Mouse (Mus musculus) mature B cell (primary cell): ENCODE results near the gene Gm49721.
"Not testable (repeated sequence)": the region's sequence is repeated elsewhere in the genome, so short reads cannot be mapped to it uniquely, and the experiment has no call there.

Experiments used
- in situ Hi-C: fragments of 300-500 bp; cut with MboI; formaldehyde crosslinking; loops from 2 replicates; pipeline ENCODE4 v1.14.3; 2019

Gm49721 gene

DNA sequence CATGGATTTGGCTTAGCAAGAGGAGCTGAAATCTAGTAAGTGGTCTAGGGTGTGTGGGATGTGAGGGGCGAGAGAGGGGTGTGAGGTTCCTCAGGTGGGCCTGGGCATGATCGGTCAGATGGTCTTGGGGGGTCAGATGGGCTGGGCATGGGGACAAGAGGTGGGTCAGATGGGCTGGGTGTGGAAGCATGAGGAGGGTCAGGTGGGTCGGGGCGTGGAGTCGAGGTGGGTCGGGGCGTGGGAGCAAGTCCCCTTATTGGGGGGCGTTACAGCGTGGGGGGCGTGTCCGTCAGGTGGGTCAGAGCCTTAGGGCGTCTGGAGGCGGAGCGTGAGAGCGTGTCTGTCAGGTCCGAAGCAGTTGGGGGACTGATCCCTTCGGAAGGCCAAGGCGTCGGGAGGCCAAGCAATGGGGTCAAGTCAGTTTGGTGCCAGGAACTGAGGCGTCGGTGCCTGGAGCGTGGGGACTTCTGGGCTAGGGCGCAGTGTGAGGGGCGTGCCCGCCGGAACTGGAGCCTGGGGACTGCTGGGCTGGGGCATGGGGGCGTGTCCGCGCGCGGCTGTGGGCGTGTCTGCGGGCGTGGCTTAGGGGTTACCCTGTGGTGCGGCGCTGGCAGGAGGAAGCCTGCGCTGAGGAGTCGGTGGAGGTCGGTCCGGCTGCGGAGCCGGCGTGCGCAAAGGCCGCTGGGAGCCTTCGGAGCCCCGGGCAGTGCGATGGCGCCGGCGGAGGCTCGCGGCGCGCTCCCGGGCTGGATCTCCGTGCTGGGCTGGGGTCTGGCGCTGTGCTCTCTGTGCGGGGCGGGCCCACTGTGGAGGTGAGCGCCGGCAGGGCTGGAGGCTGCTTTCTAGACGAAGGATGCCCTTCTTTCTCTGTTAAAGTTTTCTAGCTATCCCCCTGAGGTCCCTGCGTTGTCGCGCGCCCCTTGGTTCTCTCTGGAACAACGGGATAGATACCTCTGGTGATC lies at the start of gene Gm49721:
TSS of gene Gm49721 (plus strand) at position 618 of the 962 bp plus-strand sequence.
- in situ Hi-C loops = not testable (repeated sequence)

DNA sequence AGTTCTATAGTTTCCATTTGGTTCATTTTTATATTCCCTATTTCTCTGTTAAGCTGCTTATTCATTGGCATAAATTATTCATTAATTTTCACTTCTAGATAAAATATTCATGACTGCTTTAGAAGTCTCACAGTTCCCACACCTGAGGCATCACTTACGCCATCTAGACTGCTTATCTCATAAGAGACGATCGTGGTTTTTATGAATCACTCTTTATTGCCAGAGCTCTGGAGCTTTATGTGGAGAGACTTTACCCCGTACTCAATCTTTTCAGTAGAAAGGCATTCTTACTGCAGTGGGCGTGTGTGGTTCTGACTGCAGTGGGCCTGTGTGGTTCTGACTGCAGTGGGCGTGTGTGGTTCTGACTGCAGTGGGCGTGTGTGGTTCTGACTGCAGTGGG lies 47.1 kb upstream of the Gm49721 start:
- in situ Hi-C loops = not testable (repeated sequence)

DNA sequence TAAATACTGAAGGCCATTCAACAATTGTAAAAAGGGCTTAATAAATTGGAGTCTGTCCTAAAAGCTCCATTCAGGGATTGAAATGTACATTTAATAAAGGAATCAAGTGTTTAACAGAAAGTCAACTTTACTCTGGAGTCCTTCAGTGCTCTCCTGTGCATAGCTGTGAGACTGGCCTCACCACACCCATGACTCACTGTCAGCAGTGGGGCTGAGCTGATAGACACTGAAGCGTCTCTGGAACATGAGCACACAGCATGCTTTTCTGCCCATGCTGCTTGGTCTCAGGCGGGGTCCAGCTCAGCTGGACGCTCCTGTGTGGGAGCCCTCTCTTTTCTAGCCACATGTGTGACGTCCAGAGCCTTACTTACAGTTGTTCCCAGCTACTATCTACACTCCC lies 36.1 kb upstream of the Gm49721 start:
- in situ Hi-C loops = not testable (repeated sequence)

DNA sequence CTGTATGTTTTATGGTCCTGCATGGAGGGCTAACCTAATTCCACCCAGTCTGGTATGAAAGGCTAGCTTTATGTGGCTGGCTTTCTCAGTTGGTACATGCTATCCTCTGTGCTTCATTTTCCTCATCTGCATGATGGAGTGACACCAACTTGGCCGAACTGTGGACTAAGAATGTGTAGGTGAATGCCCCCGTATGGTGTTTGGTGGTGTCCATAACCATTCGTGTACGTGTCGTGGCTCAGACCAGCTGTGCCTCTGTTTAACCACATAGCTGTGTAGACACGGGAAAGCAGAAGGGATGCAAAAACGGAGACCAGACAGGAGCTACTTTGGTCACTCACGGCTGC lies 31.1 kb upstream of the Gm49721 start:
- in situ Hi-C loops = not testable (repeated sequence)

DNA sequence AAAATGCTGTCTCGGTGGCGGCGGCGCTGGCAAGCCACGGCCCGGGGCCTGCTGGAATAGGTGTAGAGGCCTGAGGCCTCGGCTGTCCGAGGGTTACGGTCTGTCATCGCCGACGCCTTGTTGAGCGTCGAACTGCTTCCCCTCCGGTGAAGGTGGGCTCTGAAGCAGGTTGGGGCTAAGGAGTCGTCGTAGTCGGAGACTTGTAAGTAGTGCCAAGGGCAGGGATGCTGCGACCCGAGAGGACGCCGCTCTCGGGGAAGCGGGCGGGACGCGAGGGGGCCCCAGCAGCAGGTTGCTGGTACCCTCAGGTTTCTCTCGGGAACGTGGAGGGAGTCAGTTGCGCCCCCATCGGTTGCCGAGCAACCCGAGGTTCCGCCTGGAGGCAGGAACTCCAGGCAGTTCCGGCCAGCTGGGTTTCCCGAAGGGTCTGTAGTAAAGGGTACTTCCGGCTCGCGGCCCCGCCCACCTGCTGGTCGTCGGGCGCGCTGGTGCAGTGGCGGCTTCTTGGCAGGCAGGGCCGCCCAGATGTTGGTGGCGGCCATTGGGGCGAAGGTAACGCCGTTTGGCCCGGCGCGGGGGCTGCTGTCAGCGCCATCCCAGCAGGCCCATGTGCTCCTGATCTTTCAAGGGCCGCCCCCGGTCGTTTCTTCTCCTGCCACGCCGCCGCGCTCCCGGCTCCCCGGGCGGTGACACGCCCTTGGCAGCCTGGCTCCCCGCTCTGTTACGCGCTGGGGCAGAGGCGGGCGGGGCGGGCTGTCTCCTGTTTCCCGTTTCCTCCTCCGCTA lies 30.5 kb upstream of the Gm49721 start, which contains the start of gene Rsph3b:
TSS of gene Rsph3b (minus strand) at position 699 of the 785 bp plus-strand sequence.
- in situ Hi-C loops = not testable (repeated sequence)

DNA sequence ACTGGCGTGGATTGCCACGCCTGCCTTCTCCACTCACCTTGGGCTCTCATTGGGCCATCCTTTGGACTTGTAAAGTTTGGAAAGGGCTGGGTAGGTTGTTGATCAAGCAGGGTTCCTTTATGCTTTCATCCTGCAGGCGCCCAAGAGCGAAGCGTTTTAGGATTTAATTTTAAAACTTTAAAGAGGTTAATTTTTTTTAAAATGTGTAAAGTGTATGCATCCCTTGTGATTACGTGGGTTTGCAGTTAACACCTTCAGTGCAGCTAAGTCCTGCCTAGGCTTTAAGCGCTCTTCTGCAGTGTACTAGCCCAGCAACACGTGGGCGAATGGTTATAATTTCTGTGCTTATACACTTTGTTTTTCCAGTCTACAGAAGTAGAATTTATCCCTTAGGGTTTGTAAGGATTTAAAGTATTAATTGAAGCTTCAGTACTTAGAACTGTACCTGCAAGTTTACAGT lies 29.9 kb upstream of the Gm49721 start:
- in situ Hi-C loops = not testable (repeated sequence)

DNA sequence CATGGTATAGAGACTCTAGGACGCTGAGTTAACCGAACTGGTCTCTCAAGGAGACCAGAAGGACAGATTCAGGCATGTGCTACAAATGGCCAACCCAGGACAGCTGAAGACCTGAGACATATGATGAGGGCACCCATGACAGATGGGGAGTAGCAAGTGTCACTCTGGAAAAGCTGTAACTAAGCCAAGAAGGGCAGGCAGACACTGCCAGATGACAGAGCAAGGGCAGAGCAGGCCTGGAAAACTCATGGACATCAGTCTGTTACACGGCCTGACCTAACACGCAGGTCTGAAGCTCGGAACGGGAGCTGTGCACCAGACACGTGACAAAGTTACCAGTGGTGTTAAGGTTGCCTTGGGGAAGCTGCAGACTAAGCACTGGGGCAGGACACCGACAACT lies 19.8 kb upstream of the Gm49721 start:
- in situ Hi-C loops = not testable (repeated sequence)

DNA sequence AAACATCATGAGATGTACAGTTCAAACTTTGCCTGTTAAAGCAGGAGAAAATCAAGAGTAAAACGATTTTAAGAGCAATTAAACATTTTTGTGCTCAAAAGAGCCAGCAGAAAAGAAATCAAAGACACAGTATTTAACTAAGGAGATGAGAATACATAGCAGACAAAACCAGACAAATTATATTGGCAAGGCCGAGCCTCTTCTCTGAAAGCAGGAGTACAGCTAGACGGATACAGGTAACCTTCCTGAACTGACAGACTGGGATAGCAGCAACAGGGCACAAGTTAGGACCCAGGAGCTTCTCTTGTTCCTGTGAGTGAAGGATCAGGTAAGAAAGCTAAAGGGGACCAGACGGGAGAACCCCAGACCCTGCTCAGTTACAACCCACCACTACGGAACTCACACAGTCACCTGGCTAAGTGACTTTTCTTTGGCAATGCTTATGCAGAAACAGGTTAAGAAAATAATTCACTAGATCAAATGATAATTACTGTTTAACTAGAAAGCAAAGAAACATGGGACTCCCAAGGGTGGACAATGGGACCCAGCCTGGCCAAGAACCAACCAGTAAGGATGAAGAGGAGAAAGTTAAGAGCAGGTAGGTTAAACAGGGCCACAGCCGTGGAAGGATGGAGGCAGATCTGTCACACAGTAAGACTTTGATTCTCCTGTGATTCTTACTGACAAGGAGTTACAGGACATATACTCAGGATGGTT lies 19.0 kb upstream of the Gm49721 start:
- in situ Hi-C loops = not testable (repeated sequence)

DNA sequence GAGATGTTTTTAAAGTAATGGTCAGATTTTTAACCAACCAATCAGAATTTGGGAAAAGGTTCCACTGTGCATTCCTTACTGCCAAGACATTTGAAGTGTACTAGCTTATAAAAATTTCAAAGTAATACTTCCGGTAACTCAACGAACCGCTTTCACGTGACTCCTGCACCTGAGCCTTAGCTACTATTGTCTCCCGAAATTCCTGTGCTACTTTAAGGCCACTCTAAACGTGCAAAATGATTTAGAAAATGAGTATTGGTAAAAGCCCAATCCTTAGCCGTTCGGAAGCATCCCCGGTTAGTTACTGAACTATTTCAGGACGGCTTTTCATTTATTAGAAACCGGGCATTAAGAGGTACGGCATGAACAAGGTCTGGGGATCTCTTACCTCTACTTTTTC lies 18.4 kb upstream of the Gm49721 start:
- in situ Hi-C loops = not testable (repeated sequence)

DNA sequence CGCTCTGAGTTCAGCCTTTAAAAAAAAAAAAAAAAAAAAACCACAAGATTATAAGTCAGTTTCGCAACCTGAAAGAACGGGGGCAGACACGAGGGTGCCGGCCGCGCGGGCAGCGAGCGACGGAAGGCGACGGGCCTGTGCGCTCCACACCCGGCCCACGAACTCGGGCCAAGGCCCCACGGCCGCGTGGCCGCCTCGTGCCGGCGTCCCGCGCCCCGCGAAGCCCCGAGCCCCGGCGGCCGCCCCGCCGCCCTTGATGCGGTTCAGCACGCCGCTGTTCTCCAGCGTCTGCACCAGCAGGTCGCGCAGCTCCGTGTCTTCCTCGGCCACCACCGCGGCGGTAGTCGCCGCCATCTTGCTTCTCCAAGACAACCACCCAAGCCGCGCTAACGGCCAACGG lies 17.9 kb upstream of the Gm49721 start, which contains the start of gene Tagap1:
TSS of gene Tagap1 (minus strand) at position 381 of the 400 bp plus-strand sequence.
- in situ Hi-C loops = not testable (repeated sequence)

DNA sequence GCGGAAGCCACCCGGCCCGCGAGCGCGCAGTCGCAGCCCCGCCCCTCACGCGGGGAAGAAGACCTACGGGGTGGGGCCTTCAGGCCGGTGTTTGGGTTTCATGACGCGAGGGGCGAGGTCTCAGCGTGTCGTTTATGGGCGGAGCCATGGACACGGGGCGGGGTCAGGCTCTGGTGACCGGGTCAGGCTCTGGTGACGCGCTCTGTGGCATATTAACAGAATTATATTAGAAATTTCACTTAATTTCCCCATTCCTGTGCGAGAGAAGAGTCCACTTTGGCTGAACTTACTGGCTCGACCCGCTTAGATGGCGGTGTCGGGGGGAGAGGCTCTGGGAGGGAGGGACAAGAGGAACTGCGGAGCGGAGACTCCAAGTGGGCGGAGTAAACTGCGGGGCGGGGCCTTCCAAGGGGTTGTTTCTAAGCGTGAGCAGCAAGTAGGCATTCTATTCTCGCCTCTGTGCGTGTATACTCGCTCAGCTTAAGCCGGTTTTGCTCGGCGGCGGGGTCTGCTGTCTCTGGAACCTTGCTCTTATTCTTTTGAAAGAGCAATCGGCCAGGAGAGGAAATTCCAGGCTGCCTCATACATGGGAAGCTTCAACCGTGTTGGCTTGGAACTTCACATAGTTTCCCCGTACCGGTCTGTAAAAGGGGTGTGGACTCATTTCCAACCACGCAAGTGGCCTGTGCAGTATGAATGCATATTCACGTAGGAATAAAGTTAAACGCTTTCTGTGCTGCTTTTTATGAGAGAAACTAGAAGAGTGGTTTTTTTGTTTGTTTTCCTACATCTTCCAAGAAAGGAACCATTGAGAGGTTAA lies 17.3 kb upstream of the Gm49721 start:
- in situ Hi-C loops = not testable (repeated sequence)

DNA sequence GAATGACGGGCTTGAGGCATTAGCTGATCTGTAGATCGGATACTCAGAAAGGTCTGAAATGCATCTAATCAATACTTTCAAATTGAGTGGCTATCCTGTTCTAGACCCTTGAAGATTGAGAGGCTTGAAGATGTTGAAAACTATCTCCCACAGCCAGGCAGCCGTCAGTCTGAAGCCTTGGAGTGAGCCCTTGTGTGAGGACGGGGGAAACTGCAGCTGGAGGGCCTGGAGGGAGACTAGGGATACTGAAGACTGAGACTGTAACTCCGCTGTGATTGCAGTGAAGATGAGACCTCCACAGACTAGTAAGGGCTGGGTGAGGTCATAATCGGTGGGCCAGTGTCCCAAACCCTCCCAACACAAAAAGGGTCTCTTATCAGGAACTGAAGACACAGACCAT lies 16.4 kb upstream of the Gm49721 start:
- in situ Hi-C loops = not testable (repeated sequence)

DNA sequence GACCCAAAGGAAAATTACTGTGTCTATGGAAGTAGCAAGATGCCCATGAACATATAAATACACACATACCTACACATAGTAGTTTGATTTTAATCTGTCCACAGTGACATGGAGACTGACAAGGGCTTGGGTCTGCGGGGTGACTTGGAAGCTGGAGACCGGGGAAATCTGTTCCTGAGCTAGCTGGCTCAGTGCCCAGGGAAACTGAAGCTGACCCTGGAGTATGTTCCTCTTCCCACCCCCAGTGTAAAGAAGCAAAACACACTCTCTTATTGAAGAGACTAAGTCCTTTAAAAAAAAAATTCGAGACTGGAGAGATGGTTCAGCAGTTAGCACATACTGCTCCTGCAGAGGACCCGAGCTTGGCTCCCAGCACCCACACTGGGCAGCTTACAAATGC lies 15.8 kb upstream of the Gm49721 start:
- in situ Hi-C loops = not testable (repeated sequence)

DNA sequence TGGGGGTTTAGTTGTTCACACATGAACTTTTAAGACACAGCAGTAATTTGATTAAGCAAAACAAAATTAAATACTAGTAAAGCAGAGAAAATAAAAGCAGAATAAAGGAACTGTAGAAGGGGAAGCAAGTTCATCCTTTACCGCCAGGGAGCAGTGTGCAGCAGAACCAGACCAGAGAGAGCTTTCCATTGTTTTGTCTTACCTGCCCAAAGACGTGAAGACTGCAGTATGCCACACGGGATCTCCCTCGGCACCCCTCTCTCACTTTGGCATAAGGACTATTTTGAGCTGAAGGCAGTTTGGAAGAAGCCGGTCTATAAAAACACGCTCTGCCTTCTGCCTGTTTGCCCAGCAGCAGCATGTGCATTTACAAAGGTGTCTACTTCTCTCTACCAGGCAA lies 13.3 kb upstream of the Gm49721 start:
- in situ Hi-C loops = not testable (repeated sequence)

DNA sequence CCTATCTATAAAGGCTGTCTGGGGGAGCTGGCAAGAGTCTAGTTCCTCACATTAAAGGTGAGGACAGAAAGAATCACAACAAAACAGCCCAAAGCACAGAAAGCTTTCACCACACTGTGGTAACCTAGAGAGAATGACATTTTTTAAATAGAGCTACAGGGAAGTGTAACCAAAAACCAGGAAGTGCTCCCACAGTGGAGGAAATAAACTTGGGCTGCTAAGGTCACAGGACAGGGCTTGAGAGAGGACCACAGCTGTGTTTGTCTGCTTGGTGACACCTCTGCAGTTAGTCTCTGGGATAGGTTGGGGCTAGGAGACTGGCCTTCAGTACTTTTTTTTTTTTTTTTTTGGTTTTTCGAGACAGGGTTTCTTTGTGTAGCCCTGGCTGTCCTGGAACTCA lies 11.0 kb upstream of the Gm49721 start:
- in situ Hi-C loops = not testable (repeated sequence)

DNA sequence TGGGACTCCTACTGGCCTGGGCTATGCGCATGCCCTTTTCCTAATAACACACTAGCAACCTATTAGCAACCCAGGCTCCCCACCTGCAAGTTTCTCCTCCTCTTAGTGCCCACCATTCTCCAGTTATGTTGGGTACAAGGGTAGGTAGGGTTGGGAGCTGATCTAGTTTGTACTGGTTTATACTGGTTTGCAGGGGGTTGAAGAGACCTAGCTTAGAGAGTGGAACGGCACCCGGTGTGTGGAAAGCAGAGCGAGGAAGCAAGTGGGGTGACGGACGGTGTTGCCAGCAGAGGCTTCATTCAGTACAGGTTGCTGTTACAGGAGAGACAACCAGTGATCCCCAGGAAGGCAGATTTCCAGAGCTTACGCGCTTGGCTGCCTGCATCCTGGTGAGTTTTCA lies 8.4 kb upstream of the Gm49721 start, which contains the start of gene Rnaset2b:
TSS of gene Rnaset2b (plus strand) at position 301 of the 400 bp plus-strand sequence.
- in situ Hi-C loops = not testable (repeated sequence)

DNA sequence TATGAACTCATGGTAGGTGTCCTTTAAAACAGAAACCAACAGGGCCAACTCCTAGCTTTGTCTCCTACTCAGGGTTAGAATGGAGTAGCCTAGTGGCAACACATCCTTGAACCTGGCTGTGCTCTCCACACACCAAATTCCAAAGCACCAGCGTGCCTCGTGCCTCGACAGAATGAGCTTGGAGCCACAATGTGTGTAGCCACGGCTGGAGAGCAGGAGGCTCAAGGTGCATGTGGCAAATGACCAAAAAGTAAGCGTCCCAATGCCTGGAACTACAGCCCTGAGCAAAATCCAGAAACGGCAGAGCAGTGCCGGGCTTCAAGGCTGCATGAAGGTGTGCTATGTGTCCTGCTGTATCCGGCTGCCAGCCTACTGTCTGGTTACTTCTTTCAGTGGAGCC lies 7.5 kb upstream of the Gm49721 start:
- in situ Hi-C loops = not testable (repeated sequence)

DNA sequence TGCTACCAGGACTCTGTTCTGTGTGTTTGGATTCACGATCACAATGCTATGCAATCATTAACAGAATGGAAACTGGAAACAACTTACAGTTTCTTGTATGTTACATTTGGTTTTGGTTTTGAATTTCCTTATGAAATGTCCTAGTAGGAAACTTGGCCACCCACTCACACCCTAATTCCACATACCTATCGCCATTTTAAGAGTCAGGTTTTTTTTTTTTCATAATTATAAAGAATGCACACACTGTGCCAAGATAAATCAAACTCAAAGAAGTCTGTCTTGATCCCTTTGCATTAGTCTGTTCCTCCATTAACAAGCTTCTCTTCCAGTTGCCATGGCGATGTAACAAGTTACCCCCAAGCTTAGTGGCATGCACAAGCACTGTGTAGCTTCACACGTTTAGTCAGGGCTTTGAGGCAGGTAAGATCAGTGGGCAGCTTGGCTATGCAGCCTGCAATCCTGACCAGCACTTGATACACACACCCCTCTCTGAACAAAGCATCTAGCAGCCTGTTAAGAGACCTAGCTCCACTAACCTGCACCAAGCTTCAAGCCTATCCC lies 5.8 kb upstream of the Gm49721 start:
- in situ Hi-C loops = not testable (repeated sequence)

DNA sequence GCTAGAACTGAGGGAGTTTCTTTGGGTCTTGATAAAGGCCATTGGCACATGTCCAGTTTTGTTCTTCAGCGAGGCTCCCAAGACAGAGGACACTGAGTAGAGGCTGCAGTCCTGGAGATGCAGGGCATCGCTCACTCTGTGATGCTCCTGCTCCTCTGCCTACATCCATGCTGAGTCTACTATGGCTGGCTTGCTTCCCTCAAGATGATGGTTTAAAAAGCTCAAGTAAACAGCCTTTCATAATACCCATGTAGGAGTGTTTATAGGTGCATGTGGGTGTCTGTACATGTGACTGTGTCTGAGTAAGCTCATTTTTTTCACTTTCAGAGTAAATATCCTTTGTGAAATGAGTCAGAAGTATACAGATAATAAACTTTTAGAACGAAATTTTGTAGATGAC lies 3.7 kb upstream of the Gm49721 start:
- in situ Hi-C loops = not testable (repeated sequence)

DNA sequence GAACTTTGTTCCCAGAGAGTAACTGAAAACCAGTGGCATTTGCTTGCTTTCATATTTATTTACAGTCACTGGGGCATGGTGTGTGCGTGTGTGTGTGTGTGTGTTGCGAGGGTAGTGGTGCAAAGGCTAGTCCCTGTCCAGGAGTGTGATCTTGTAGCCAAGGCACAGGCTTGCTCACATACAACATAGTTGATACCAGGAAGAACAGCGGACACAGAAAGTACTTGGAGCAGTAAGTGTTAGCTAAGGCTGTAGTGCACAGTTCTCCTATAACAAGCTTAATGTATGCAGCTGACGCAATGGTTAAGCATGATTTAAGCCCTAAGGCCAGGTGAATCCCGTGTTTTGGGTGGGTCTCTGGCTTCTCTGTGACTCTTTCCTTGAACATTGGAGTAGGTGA lies 676 bp downstream of the Gm49721 start:
- in situ Hi-C loops = not testable (repeated sequence)

DNA sequence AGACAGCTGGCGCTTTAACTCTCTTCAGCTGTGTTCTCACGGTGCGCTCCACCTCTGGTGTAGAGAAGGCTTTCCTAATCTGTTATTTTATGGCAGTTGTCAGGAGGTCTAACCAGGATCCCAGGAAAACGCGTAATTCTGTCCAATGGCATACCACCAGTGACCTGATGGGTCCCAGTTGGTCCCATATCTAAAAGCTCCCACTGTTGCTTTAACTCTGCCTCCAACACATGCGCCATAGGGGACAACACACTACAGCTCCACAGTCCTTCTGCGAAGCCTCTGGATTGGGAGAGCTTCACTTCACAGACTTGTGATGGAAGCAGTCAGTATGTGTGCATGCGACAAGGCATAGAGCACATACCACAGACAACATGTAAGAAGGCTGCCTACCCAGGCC lies 1.4 kb downstream of the Gm49721 start:
- in situ Hi-C loops = not testable (repeated sequence)
